Mouse (Mus musculus): ENCODE measurements around the gene Lin52. TPM values are rescaled to one million over a fixed set of nuclear protein-coding genes. Genes with fewer than 3 reads are reported as not detected.

Gene Lin52
- 23.3 TPM for polyA plus RNA-seq (2017; shearing (Covaris generic))

GRCm38 (mm10) chr12:84450718-84451646 is at the start of gene Lin52, which contains the start of gene Aldh6a1:
Gene Lin52 (plus strand): TSS chr12:84451422.
Gene Aldh6a1 (minus strand): TSS chr12:84451004.

GRCm38 (mm10) chr12:84408819-84409507 is 42.3 kb upstream of the Lin52 start, which contains the start of the genes Entpd5 and Bbof1:
Gene Entpd5 (minus strand): TSS chr12:84409029.
Gene Bbof1 (plus strand): TSS chr12:84409071.

GRCm38 (mm10) chr12:84416834-84417604 is 34.2 kb upstream of the Lin52 start, which contains the start of gene Rnf113a2:
Gene Rnf113a2 (plus strand): TSS chr12:84417196.

GRCm38 (mm10) chr12:84569336-84569970 is 118.2 kb downstream of the Lin52 start, which contains the start of gene Vsx2:
Gene Vsx2 (plus strand): TSS chr12:84569762.

Other genes starting within 250 kb of the Lin52 start
- gene Elmsan1, start 232.5 kb upstream of the Lin52 start, polyA plus RNA-seq (2017; shearing (Covaris generic)): 28.9 TPM
- gene Ptgr2, start 166.2 kb upstream of the Lin52 start, polyA plus RNA-seq (2017; shearing (Covaris generic)): 38.0 TPM
- 71.4 TPM for gene Zfp410, start 134.6 kb upstream of the Lin52 start, polyA plus RNA-seq (2017; shearing (Covaris generic))
- 31.9 TPM for gene Coq6, start 89.8 kb upstream of the Lin52 start, polyA plus RNA-seq (2017; shearing (Covaris generic))
- gene Fam161b, start 89.6 kb upstream of the Lin52 start, polyA plus RNA-seq (2017; shearing (Covaris generic)): 1.1 TPM
- gene Entpd5, start 42.4 kb upstream of the Lin52 start, polyA plus RNA-seq (2017; shearing (Covaris generic)): 49.5 TPM
- 0.39 TPM for gene Bbof1, start 42.4 kb upstream of the Lin52 start, polyA plus RNA-seq (2017; shearing (Covaris generic))
- 29.7 TPM for gene Rnf113a2, start 34.2 kb upstream of the Lin52 start, polyA plus RNA-seq (2017; shearing (Covaris generic))
- gene Aldh6a1, start 418 bp upstream of the Lin52 start, polyA plus RNA-seq (2017; shearing (Covaris generic)): 17.3 TPM
- gene Vsx2, start 118.3 kb downstream of the Lin52 start, polyA plus RNA-seq (2017; shearing (Covaris generic)): not detected
- gene Abcd4, start 166.0 kb downstream of the Lin52 start, polyA plus RNA-seq (2017; shearing (Covaris generic)): 26.2 TPM
- not detected for gene Vrtn, start 189.6 kb downstream of the Lin52 start, polyA plus RNA-seq (2017; shearing (Covaris generic))
- gene Syndig1l, start 247.4 kb downstream of the Lin52 start, polyA plus RNA-seq (2017; shearing (Covaris generic)): not detected